Mouse (Mus musculus): ENCODE results near the gene Gna15. TPM values are rescaled to one million over a fixed set of nuclear protein-coding genes. Genes with fewer than 3 reads are reported as not detected.

The Gna15 gene
- polyA plus RNA-seq, 1 experiment from 2014 or later: 1.4 TPM

GRCm38 (mm10) chr10:81495151-81495550 lies 28.9 kb downstream of the Gna15 start:
- Histone ChIP-seq H3K4me2 (peak overlapping the region; percentile 99), H3K9me3 (ENCODE audit: control insufficient read depth, low read length) (no peaks in the 10 kb centered on the region), H3K27ac (ENCODE audit: low read depth, low read length) (no peak overlapping the region), H3K9ac (ENCODE audit: low read length) (peak overlapping the region; percentile 87), H3K4me3 (ENCODE audit: low read depth, low read length) (peak overlapping the region; percentile 83), H3K36me3 (ENCODE audit: control insufficient read depth, insufficient read depth, low read length) (peaks cover 22% of the 10 kb centered on the region), H3K27me3 (ENCODE audit: control insufficient read depth, insufficient read depth, low read length) (no peaks in the 10 kb centered on the region; the same call in 1 of the 2 replicates), H3K4me1 (ENCODE audit: control insufficient read depth, insufficient read depth, low read length) (peaks cover 10% of the 10 kb centered on the region)
- WGBS: 81% methylated on average over 6 of the region's 6 CpGs
- no peak for DNase-seq (ENCODE audit: low spot score, missing footprints)
- no peak for ATAC-seq (ENCODE audit: low FRiP score)

- no peak for ATAC-seq (ENCODE audit: low FRiP score)
- Histone ChIP-seq H3K9me3 (ENCODE audit: control insufficient read depth, low read length) (no peaks in the 10 kb centered on the region), H3K27me3 (ENCODE audit: control insufficient read depth, insufficient read depth, low read length) (no peaks in the 10 kb centered on the region; the same call in 1 of the 2 replicates), H3K4me2 (peak overlapping the region; percentile 99), H3K9ac (ENCODE audit: low read length) (peak overlapping the region; percentile 87; the same call in 1 of the 2 replicates), H3K4me1 (ENCODE audit: control insufficient read depth, insufficient read depth, low read length) (peaks cover 10% of the 10 kb centered on the region), H3K36me3 (ENCODE audit: control insufficient read depth, insufficient read depth, low read length) (peaks cover 23% of the 10 kb centered on the region), H3K4me3 (ENCODE audit: low read depth, low read length) (peak overlapping the region; percentile 83; the same call in 1 of the 2 replicates), H3K27ac (ENCODE audit: low read depth, low read length) (no peak overlapping the region)
- DNase-seq (ENCODE audit: low spot score, missing footprints): no peak
- 87% methylated on average over 11 of the region's 11 CpGs for WGBS
Measured at GRCm38 (mm10) chr10:81494260-81495041, 29.6 kb downstream of the Gna15 start.

- no peak for ATAC-seq (ENCODE audit: low FRiP score)
- Histone ChIP-seq H3K9me3 (ENCODE audit: control insufficient read depth, low read length) (no peaks in the 10 kb centered on the region), H3K4me3 (ENCODE audit: low read depth, low read length) (no peak overlapping the region), H3K4me2 (no peak overlapping the region), H3K27me3 (ENCODE audit: control insufficient read depth, insufficient read depth, low read length) (no peaks in the 10 kb centered on the region; the same call in 1 of the 2 replicates), H3K9ac (ENCODE audit: low read length) (no peak overlapping the region), H3K4me1 (ENCODE audit: control insufficient read depth, insufficient read depth, low read length) (peaks cover 10% of the 10 kb centered on the region), H3K27ac (ENCODE audit: low read depth, low read length) (no peak overlapping the region), H3K36me3 (ENCODE audit: control insufficient read depth, insufficient read depth, low read length) (peaks cover 27% of the 10 kb centered on the region)
- WGBS: 86% methylated on average over 8 of the region's 8 CpGs
- no peak for DNase-seq (ENCODE audit: low spot score, missing footprints)
Measured at GRCm38 (mm10) chr10:81493601-81494220, 30.3 kb downstream of the Gna15 start.

GRCm38 (mm10) chr10:81492606-81493240 lies 31.3 kb downstream of the Gna15 start:
- Histone ChIP-seq H3K4me1 (ENCODE audit: control insufficient read depth, insufficient read depth, low read length) (peaks cover 10% of the 10 kb centered on the region), H3K27ac (ENCODE audit: low read depth, low read length) (no peak overlapping the region), H3K4me3 (ENCODE audit: low read depth, low read length) (no peak overlapping the region), H3K4me2 (no peak overlapping the region), H3K36me3 (ENCODE audit: control insufficient read depth, insufficient read depth, low read length) (peaks cover 32% of the 10 kb centered on the region), H3K9ac (ENCODE audit: low read length) (no peak overlapping the region), H3K27me3 (ENCODE audit: control insufficient read depth, insufficient read depth, low read length) (no peaks in the 10 kb centered on the region), H3K9me3 (ENCODE audit: control insufficient read depth, low read length) (no peaks in the 10 kb centered on the region)
- no peak for DNase-seq (ENCODE audit: low spot score, missing footprints)
- 84% methylated on average over 11 of the region's 11 CpGs for WGBS
- ATAC-seq (ENCODE audit: low FRiP score): no peak

GRCm38 (mm10) chr10:81491018-81491417 lies 33.0 kb downstream of the Gna15 start:
- Histone ChIP-seq H3K27ac (ENCODE audit: low read depth, low read length) (no peak overlapping the region), H3K4me2 (no peak overlapping the region), H3K27me3 (ENCODE audit: control insufficient read depth, insufficient read depth, low read length) (no peaks in the 10 kb centered on the region), H3K36me3 (ENCODE audit: control insufficient read depth, insufficient read depth, low read length) (peaks cover 35% of the 10 kb centered on the region), H3K4me1 (ENCODE audit: control insufficient read depth, insufficient read depth, low read length) (peaks cover 10% of the 10 kb centered on the region), H3K9me3 (ENCODE audit: control insufficient read depth, low read length) (no peaks in the 10 kb centered on the region), H3K4me3 (ENCODE audit: low read depth, low read length) (no peak overlapping the region), H3K9ac (ENCODE audit: low read length) (no peak overlapping the region)
- DNase-seq (ENCODE audit: low spot score, missing footprints) (no peak), ATAC-seq (ENCODE audit: low FRiP score) (no peak)
- 96% methylated on average over 9 of the region's 9 CpGs for WGBS

- Histone ChIP-seq H3K9me3 (ENCODE audit: control insufficient read depth, low read length) (no peaks in the 10 kb centered on the region), H3K9ac (ENCODE audit: low read length) (no peak overlapping the region)
- WGBS: 86% methylated on average over 14 of the region's 14 CpGs
Measured at GRCm38 (mm10) chr10:81489941-81490340, 34.1 kb downstream of the Gna15 start.

GRCm38 (mm10) chr10:81488081-81488480 lies 35.9 kb downstream of the Gna15 start:
- H3K27me3 ChIP-seq (ENCODE audit: control insufficient read depth, insufficient read depth, low read length): no peaks in the 10 kb centered on the region
- H3K4me2 ChIP-seq: no peak overlapping the region
- no peak for ATAC-seq (ENCODE audit: low FRiP score)
- no peak for DNase-seq (ENCODE audit: low spot score, missing footprints)
- H3K9ac ChIP-seq (ENCODE audit: low read length): no peak overlapping the region
- H3K9me3 ChIP-seq (ENCODE audit: control insufficient read depth, low read length): no peaks in the 10 kb centered on the region
- H3K4me1 ChIP-seq (ENCODE audit: control insufficient read depth, insufficient read depth, low read length): peaks cover 10% of the 10 kb centered on the region
- WGBS: 94% methylated on average over 11 of the region's 11 CpGs
- peaks cover 35% of the 10 kb centered on the region for H3K36me3 ChIP-seq (ENCODE audit: control insufficient read depth, insufficient read depth, low read length)
- H3K27ac ChIP-seq (ENCODE audit: low read depth, low read length): no peak overlapping the region
- no peak overlapping the region for H3K4me3 ChIP-seq (ENCODE audit: low read depth, low read length)

More at GRCm38 (mm10) chr10:81489941-81490340, 34.1 kb downstream of the Gna15 start:
- Histone ChIP-seq H3K4me3 (ENCODE audit: low read depth, low read length) (no peak overlapping the region), H3K27ac (ENCODE audit: low read depth, low read length) (no peak overlapping the region), H3K4me1 (ENCODE audit: control insufficient read depth, insufficient read depth, low read length) (peaks cover 5% of the 10 kb centered on the region), H3K27me3 (ENCODE audit: control insufficient read depth, insufficient read depth, low read length) (no peaks in the 10 kb centered on the region), H3K4me2 (no peak overlapping the region), H3K36me3 (ENCODE audit: control insufficient read depth, insufficient read depth, low read length) (peaks cover 35% of the 10 kb centered on the region)
- ATAC-seq (ENCODE audit: low FRiP score): no peak
- no peak for DNase-seq (ENCODE audit: low spot score, missing footprints)

GRCm38 (mm10) chr10:81486496-81486895 lies 37.5 kb downstream of the Gna15 start:
- no peak for DNase-seq (ENCODE audit: low spot score, missing footprints)
- H3K27ac ChIP-seq (ENCODE audit: low read depth, low read length): no peak overlapping the region
- no peaks in the 10 kb centered on the region for H3K9me3 ChIP-seq (ENCODE audit: control insufficient read depth, low read length)
- no peak for ATAC-seq (ENCODE audit: low FRiP score)
- WGBS: 91% methylated on average over 10 of the region's 10 CpGs
- H3K27me3 ChIP-seq (ENCODE audit: control insufficient read depth, insufficient read depth, low read length): peaks cover 8% of the 10 kb centered on the region
- no peak overlapping the region for H3K4me2 ChIP-seq
- H3K36me3 ChIP-seq (ENCODE audit: control insufficient read depth, insufficient read depth, low read length): peaks cover 23% of the 10 kb centered on the region
- H3K4me1 ChIP-seq (ENCODE audit: control insufficient read depth, insufficient read depth, low read length): peaks cover 12% of the 10 kb centered on the region
- H3K9ac ChIP-seq (ENCODE audit: low read length): no peak overlapping the region
- no peak overlapping the region for H3K4me3 ChIP-seq (ENCODE audit: low read depth, low read length)
